ENCODE assay signal across 7 mouse cellular contexts in the genomic region with DNA sequence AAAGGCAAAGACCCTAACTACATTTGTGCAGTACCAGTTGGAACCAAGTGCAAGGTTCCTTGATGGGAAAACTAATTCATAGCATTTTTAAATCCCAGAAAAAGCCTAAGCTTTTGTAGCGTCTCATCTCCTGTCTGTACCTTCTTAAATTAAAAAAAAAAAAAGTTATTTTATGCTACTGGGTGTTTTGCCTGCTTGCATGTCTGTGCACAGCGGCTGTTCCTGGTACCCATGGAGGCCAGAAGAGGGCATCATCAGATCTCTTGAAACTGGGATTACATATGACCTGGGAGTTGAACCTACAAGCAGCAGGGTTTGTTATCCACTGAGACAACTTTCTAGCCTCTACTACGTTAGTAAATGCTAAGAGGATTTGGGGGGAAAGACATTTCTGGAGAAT.
DNase-seq lines count a peak whose midpoint lies in the region; ATAC-seq lines count a peak whose summit lies in the region.

No protein-coding gene starts in this region.

- H3K27me3 ChIP-seq in neural tube, embryonic 11.5 days (ENCODE audit: control insufficient read depth, insufficient read depth, low read length) = no peaks in the 10 kb centered on the region
- H3K27me3 ChIP-seq in hindbrain, embryonic 13.5 days = no peaks in the 10 kb centered on the region

- no peaks in the 10 kb centered on the region for H3K36me3 ChIP-seq in neural tube, embryonic 11.5 days (ENCODE audit: control insufficient read depth, insufficient read depth, low read length)
- H3K36me3 ChIP-seq in hindbrain, embryonic 13.5 days = no peaks in the 10 kb centered on the region

- no peak for DNase-seq in neural tube, embryonic 11.5 days (ENCODE audit: low spot score)
- no peak for DNase-seq in neural tube, embryonic 10.5 days (ENCODE audit: extremely low spot score, low spot score)
- peak; percentile 37 for DNase-seq in c-Kit-positive CD71-positive TER-119-positive erythroid progenitor cells, embryonic 14.5 days (ENCODE audit: low spot score)
- peak; percentile 32 for DNase-seq in lung, postnatal 10 days
- no peak for DNase-seq in right cerebral cortex, postnatal 14 days
- no peak for DNase-seq in adrenal gland, postnatal 4 days (ENCODE audit: low spot score in 2 of 2)

- H3K4me3 ChIP-seq in neural tube, embryonic 11.5 days (ENCODE audit: low read depth, low read length) = peak overlapping the region; percentile 46
- H3K4me3 ChIP-seq in hindbrain, embryonic 13.5 days = peak overlapping the region; percentile 55

- H3K4me2 ChIP-seq in neural tube, embryonic 11.5 days (ENCODE audit: low read depth) = peak overlapping the region; percentile 81
- peak overlapping the region; percentile 82 for H3K4me2 ChIP-seq in hindbrain, embryonic 13.5 days

- WGBS in neural tube, embryonic 11.5 days = 26% methylated on average over 3 of the region's 3 CpGs
- 31% methylated on average over 3 of the region's 3 CpGs for WGBS in hindbrain, embryonic 13.5 days

- no peaks in the 10 kb centered on the region for H3K9me3 ChIP-seq in neural tube, embryonic 11.5 days (ENCODE audit: control insufficient read depth, low read length)
- no peaks in the 10 kb centered on the region for H3K9me3 ChIP-seq in hindbrain, embryonic 13.5 days

- H3K4me1 ChIP-seq in neural tube, embryonic 11.5 days (ENCODE audit: control insufficient read depth, insufficient read depth, low read length) = peaks cover under 1% of the 10 kb centered on the region; the same call in 1 of the 2 replicates
- peaks cover 51% of the 10 kb centered on the region for H3K4me1 ChIP-seq in hindbrain, embryonic 13.5 days (replicated peaks)

- no peak for ATAC-seq in neural tube, embryonic 11.5 days (ENCODE audit: insufficient read depth, low FRiP score, low TSS enrichment)
- no peak for ATAC-seq in hindbrain, embryonic 13.5 days (ENCODE audit: low FRiP score)

- H3K27ac ChIP-seq in neural tube, embryonic 11.5 days (ENCODE audit: low read depth, low read length) = peak overlapping the region; percentile 95
- peak overlapping the region; percentile 93 for H3K27ac ChIP-seq in hindbrain, embryonic 13.5 days

- peak overlapping the region; percentile 71; the same call in 1 of the 2 replicates for H3K9ac ChIP-seq in neural tube, embryonic 11.5 days (ENCODE audit: low read length)
- H3K9ac ChIP-seq in hindbrain, embryonic 13.5 days = peak overlapping the region; percentile 79

Comparison
In these comparisons a context has a peak if more than half of its experiments do, and no peak if none do; other contexts are left out.
1. DNase-seq: peak in c-Kit-positive CD71-positive TER-119-positive erythroid progenitor cells, embryonic 14.5 days (single experiment) and lung, postnatal 10 days (single experiment); none in neural tube, embryonic 11.5 days (single experiment), neural tube, embryonic 10.5 days (single experiment), right cerebral cortex, postnatal 14 days (single experiment) and adrenal gland, postnatal 4 days (0 of 2).